Mouse (Mus musculus): ENCODE measurements at regions not wholly inside any gene's neighbourhood (a gene's known extent, or its start where the extent isn't known, plus 50 kb on each side); places are given as distances from the start of the nearest gene placed in this dataset.
A peak's percentile ranks its signal among the peaks of the same experiment; 100 is the strongest.

- DNase-seq (ENCODE audit: low read depth, low spot score): no peak
Measured at GRCm38 (mm10) chr15:27259854-27260191, 206.7 kb upstream of the Ank start.

- no peak for DNase-seq (ENCODE audit: low read depth, low spot score)
Measured at GRCm38 (mm10) chr15:27270203-27270602, 196.3 kb upstream of the Ank start.

GRCm38 (mm10) chr15:27282279-27282678 lies 184.2 kb upstream of the Ank start:
- DNase-seq (ENCODE audit: low read depth, low spot score): no peak

- no peak for DNase-seq (ENCODE audit: low read depth, low spot score)
Measured at GRCm38 (mm10) chr15:27303856-27304255, 162.6 kb upstream of the Ank start.

GRCm38 (mm10) chr15:27304256-27304655 lies 162.2 kb upstream of the Ank start:
- DNase-seq (ENCODE audit: low read depth, low spot score): peak; percentile 21

GRCm38 (mm10) chr15:27305035-27305434 lies 161.4 kb upstream of the Ank start:
- no peak for DNase-seq (ENCODE audit: low read depth, low spot score)

- no peak for DNase-seq (ENCODE audit: low read depth, low spot score)
Measured at GRCm38 (mm10) chr15:27308639-27309038, 157.8 kb upstream of the Ank start.

GRCm38 (mm10) chr15:27315964-27316745 lies 150.3 kb upstream of the Ank start:
- DNase-seq (ENCODE audit: low read depth, low spot score): peak; percentile 53

GRCm38 (mm10) chr15:27316746-27317129 lies 149.7 kb upstream of the Ank start:
- DNase-seq (ENCODE audit: low read depth, low spot score): no peak

GRCm38 (mm10) chr15:27321915-27322665 lies 144.4 kb upstream of the Ank start:
- no peak for DNase-seq (ENCODE audit: low read depth, low spot score)

- DNase-seq (ENCODE audit: low read depth, low spot score): peak; percentile 67
Measured at GRCm38 (mm10) chr15:27325847-27326548, 140.5 kb upstream of the Ank start.

GRCm38 (mm10) chr15:27326549-27326876 lies 140.0 kb upstream of the Ank start:
- DNase-seq (ENCODE audit: low read depth, low spot score): no peak

- DNase-seq (ENCODE audit: low read depth, low spot score): no peak
Measured at GRCm38 (mm10) chr15:27327744-27328143, 138.7 kb upstream of the Ank start.

- no peak for DNase-seq (ENCODE audit: low read depth, low spot score)
Measured at GRCm38 (mm10) chr15:27328441-27328840, 138.0 kb upstream of the Ank start.

- DNase-seq (ENCODE audit: low read depth, low spot score): no peak
Measured at GRCm38 (mm10) chr15:27340070-27340469, 126.4 kb upstream of the Ank start.

- no peak for DNase-seq (ENCODE audit: low read depth, low spot score)
Measured at GRCm38 (mm10) chr15:27341518-27341976, 124.9 kb upstream of the Ank start.

GRCm38 (mm10) chr15:27358441-27358840 lies 108.0 kb upstream of the Ank start:
- DNase-seq (ENCODE audit: low read depth, low spot score): no peak

- no peak for DNase-seq (ENCODE audit: low read depth, low spot score)
Measured at GRCm38 (mm10) chr15:27359271-27359670, 107.2 kb upstream of the Ank start.

GRCm38 (mm10) chr15:27374517-27374916 lies 92.0 kb upstream of the Ank start:
- DNase-seq (ENCODE audit: low read depth, low spot score): no peak

GRCm38 (mm10) chr15:27378601-27379094 lies 87.8 kb upstream of the Ank start:
- DNase-seq (ENCODE audit: low read depth, low spot score): no peak

GRCm38 (mm10) chr15:27380436-27380945 lies 86.0 kb upstream of the Ank start:
- no peak for DNase-seq (ENCODE audit: low read depth, low spot score)

- DNase-seq (ENCODE audit: low read depth, low spot score): no peak
Measured at GRCm38 (mm10) chr15:27381565-27381964, 84.9 kb upstream of the Ank start.

Data from forelimb bud, embryonic 11.5 days (tissue).